Mouse (Mus musculus): ENCODE measurements around the gene Rps6ka3. TPM values are rescaled to one million over a fixed set of nuclear protein-coding genes. Genes with fewer than 3 reads are reported as not detected.

Rps6ka3 gene
- 5.5 and 5.9 TPM in 2 replicates for polyA plus RNA-seq (2015; fragmentation: Nextera tagmentation; extraction: Ambion mirVana)

- 80% methylated on average over 4 of the region's 4 CpGs for WGBS
- no peaks in the 10 kb centered on the region for H3K9me3 ChIP-seq (ENCODE audit: control insufficient read depth, low read length)
Measured at GRCm38 (mm10) chrX:159210007-159210406, at the start of gene Rps6ka3. TSS of gene Rps6ka3 (plus strand) at chrX:159210307.

GRCm38 (mm10) chrX:159169200-159169599, 40.9 kb upstream of the Rps6ka3 start:
- no peak overlapping the region for H3K9ac ChIP-seq (ENCODE audit: low read length)
- H3K27ac ChIP-seq (ENCODE audit: low read length): no peak overlapping the region
- no peak for ATAC-seq (ENCODE audit: low read depth)
- H3K36me3 ChIP-seq (ENCODE audit: control insufficient read depth, insufficient read depth, low read length): no peaks in the 10 kb centered on the region
- H3K9me3 ChIP-seq (ENCODE audit: control insufficient read depth, low read length): no peaks in the 10 kb centered on the region
- H3K4me1 ChIP-seq (replicated peaks; ENCODE audit: control insufficient read depth, insufficient read depth, low read length): no peaks in the 10 kb centered on the region
- no peaks in the 10 kb centered on the region for H3K27me3 ChIP-seq (ENCODE audit: control insufficient read depth, insufficient read depth, low read depth, low read length)
- no peak overlapping the region for H3K4me2 ChIP-seq (ENCODE audit: low read depth, low read length)
- H3K4me3 ChIP-seq (ENCODE audit: low read length): no peak overlapping the region
- WGBS: 88% methylated on average over 2 of the region's 2 CpGs

More at GRCm38 (mm10) chrX:159210007-159210406, at the start of gene Rps6ka3:
- no peaks in the 10 kb centered on the region for H3K27me3 ChIP-seq (ENCODE audit: control insufficient read depth, insufficient read depth, low read depth, low read length)
- H3K27ac ChIP-seq (ENCODE audit: low read length): no peak within 1 kb of the TSS; the same call in 1 of the 2 replicates
- no peak for ATAC-seq (ENCODE audit: low read depth)
- no peak within 1 kb of the TSS for H3K9ac ChIP-seq (ENCODE audit: low read length)
- no peaks in the 10 kb centered on the region for H3K36me3 ChIP-seq (ENCODE audit: control insufficient read depth, insufficient read depth, low read length)
- no peak within 1 kb of the TSS for H3K4me2 ChIP-seq (ENCODE audit: low read depth, low read length)
- H3K4me1 ChIP-seq (replicated peaks; ENCODE audit: control insufficient read depth, insufficient read depth, low read length): 0 out of 2 replicates have a peak, but pooled peaks cover 3% of the 10 kb centered on the region
- no peak within 1 kb of the TSS for H3K4me3 ChIP-seq (ENCODE audit: low read length)

GRCm38 (mm10) chrX:159171579-159171978, 38.5 kb upstream of the Rps6ka3 start:
- no peak for ATAC-seq (ENCODE audit: low read depth)
- Histone ChIP-seq H3K9me3 (ENCODE audit: control insufficient read depth, low read length) (no peaks in the 10 kb centered on the region), H3K36me3 (ENCODE audit: control insufficient read depth, insufficient read depth, low read length) (no peaks in the 10 kb centered on the region), H3K9ac (ENCODE audit: low read length) (no peak overlapping the region), H3K4me3 (ENCODE audit: low read length) (no peak overlapping the region), H3K27ac (ENCODE audit: low read length) (no peak overlapping the region), H3K4me2 (ENCODE audit: low read depth, low read length) (no peak overlapping the region), H3K4me1 (replicated peaks; ENCODE audit: control insufficient read depth, insufficient read depth, low read length) (no peaks in the 10 kb centered on the region), H3K27me3 (ENCODE audit: control insufficient read depth, insufficient read depth, low read depth, low read length) (no peaks in the 10 kb centered on the region)
- 48% methylated on average over 2 of the region's 2 CpGs for whole genome bisulfite sequencing

GRCm38 (mm10) chrX:159191581-159191980, 18.5 kb upstream of the Rps6ka3 start:
- no peak overlapping the region for H3K4me3 ChIP-seq (ENCODE audit: low read length)
- no peaks in the 10 kb centered on the region for H3K9me3 ChIP-seq (ENCODE audit: control insufficient read depth, low read length)
- no peaks in the 10 kb centered on the region for H3K4me1 ChIP-seq (replicated peaks; ENCODE audit: control insufficient read depth, insufficient read depth, low read length)
- no peaks in the 10 kb centered on the region; the same call in 1 of the 2 replicates for H3K27me3 ChIP-seq (ENCODE audit: control insufficient read depth, insufficient read depth, low read depth, low read length)
- ATAC-seq (ENCODE audit: low read depth): no peak
- H3K4me2 ChIP-seq (ENCODE audit: low read depth, low read length): no peak overlapping the region
- no peaks in the 10 kb centered on the region for H3K36me3 ChIP-seq (ENCODE audit: control insufficient read depth, insufficient read depth, low read length)
- WGBS: 76% methylated on average over 4 of the region's 4 CpGs
- no peak overlapping the region for H3K9ac ChIP-seq (ENCODE audit: low read length)
- no peak overlapping the region for H3K27ac ChIP-seq (ENCODE audit: low read length)

- Histone ChIP-seq H3K9me3 (ENCODE audit: control insufficient read depth, low read length) (no peaks in the 10 kb centered on the region), H3K27me3 (ENCODE audit: control insufficient read depth, insufficient read depth, low read depth, low read length) (no peaks in the 10 kb centered on the region; the same call in 1 of the 2 replicates), H3K4me2 (ENCODE audit: low read depth, low read length) (no peak overlapping the region), H3K27ac (ENCODE audit: low read length) (peak overlapping the region; percentile 39; the same call in 1 of the 2 replicates), H3K36me3 (ENCODE audit: control insufficient read depth, insufficient read depth, low read length) (no peaks in the 10 kb centered on the region), H3K9ac (ENCODE audit: low read length) (no peak overlapping the region), H3K4me3 (ENCODE audit: low read length) (no peak overlapping the region), H3K4me1 (replicated peaks; ENCODE audit: control insufficient read depth, insufficient read depth, low read length) (no peaks in the 10 kb centered on the region)
- ATAC-seq (ENCODE audit: low read depth): peak; percentile 34; the same call in 1 of the 2 replicates
Measured at GRCm38 (mm10) chrX:159199495-159199894, 10.6 kb upstream of the Rps6ka3 start.

- no peaks in the 10 kb centered on the region for H3K4me1 ChIP-seq (replicated peaks; ENCODE audit: control insufficient read depth, insufficient read depth, low read length)
- no peaks in the 10 kb centered on the region for H3K9me3 ChIP-seq (ENCODE audit: control insufficient read depth, low read length)
- no peak overlapping the region for H3K4me3 ChIP-seq (ENCODE audit: low read length)
- peak; percentile 52; the same call in 1 of the 2 replicates for ATAC-seq (ENCODE audit: low read depth)
- no peak overlapping the region for H3K4me2 ChIP-seq (ENCODE audit: low read depth, low read length)
- H3K27me3 ChIP-seq (ENCODE audit: control insufficient read depth, insufficient read depth, low read depth, low read length): no peaks in the 10 kb centered on the region; the same call in 1 of the 2 replicates
- no peak overlapping the region; the same call in 1 of the 2 replicates for H3K27ac ChIP-seq (ENCODE audit: low read length)
- 26% methylated on average over 5 of the region's 5 CpGs for WGBS
- no peak overlapping the region for H3K9ac ChIP-seq (ENCODE audit: low read length)
- H3K36me3 ChIP-seq (ENCODE audit: control insufficient read depth, insufficient read depth, low read length): no peaks in the 10 kb centered on the region
Measured at GRCm38 (mm10) chrX:159200101-159200500, 10.0 kb upstream of the Rps6ka3 start.

- Histone ChIP-seq H3K27ac (ENCODE audit: low read length) (no peak overlapping the region; the same call in 1 of the 2 replicates), H3K4me2 (ENCODE audit: low read depth, low read length) (no peak overlapping the region), H3K9me3 (ENCODE audit: control insufficient read depth, low read length) (no peaks in the 10 kb centered on the region), H3K9ac (ENCODE audit: low read length) (no peak overlapping the region), H3K4me1 (replicated peaks; ENCODE audit: control insufficient read depth, insufficient read depth, low read length) (0 out of 2 replicates have a peak, but pooled peaks cover 3% of the 10 kb centered on the region), H3K36me3 (ENCODE audit: control insufficient read depth, insufficient read depth, low read length) (no peaks in the 10 kb centered on the region), H3K27me3 (ENCODE audit: control insufficient read depth, insufficient read depth, low read depth, low read length) (no peaks in the 10 kb centered on the region), H3K4me3 (ENCODE audit: low read length) (no peak overlapping the region)
- WGBS: 49% methylated on average over 5 of the region's 5 CpGs
- ATAC-seq (ENCODE audit: low read depth): no peak
Measured at GRCm38 (mm10) chrX:159210892-159211583, 931 bp downstream of the Rps6ka3 start.

GRCm38 (mm10) chrX:159215253-159215652, 5.1 kb downstream of the Rps6ka3 start:
- no peak overlapping the region for H3K4me2 ChIP-seq (ENCODE audit: low read depth, low read length)
- no peak overlapping the region for H3K27ac ChIP-seq (ENCODE audit: low read length)
- H3K4me1 ChIP-seq (replicated peaks; ENCODE audit: control insufficient read depth, insufficient read depth, low read length): 0 out of 2 replicates have a peak, but pooled peaks cover 3% of the 10 kb centered on the region
- no peaks in the 10 kb centered on the region for H3K9me3 ChIP-seq (ENCODE audit: control insufficient read depth, low read length)
- H3K27me3 ChIP-seq (ENCODE audit: control insufficient read depth, insufficient read depth, low read depth, low read length): no peaks in the 10 kb centered on the region; the same call in 1 of the 2 replicates
- no peak overlapping the region for H3K4me3 ChIP-seq (ENCODE audit: low read length)
- ATAC-seq (ENCODE audit: low read depth): no peak
- no peaks in the 10 kb centered on the region for H3K36me3 ChIP-seq (ENCODE audit: control insufficient read depth, insufficient read depth, low read length)
- no peak overlapping the region for H3K9ac ChIP-seq (ENCODE audit: low read length)
- 18% methylated on average over 3 of the region's 3 CpGs for WGBS

GRCm38 (mm10) chrX:159222474-159222873, 12.4 kb downstream of the Rps6ka3 start:
- Histone ChIP-seq H3K4me3 (ENCODE audit: low read length) (no peak overlapping the region), H3K4me1 (replicated peaks; ENCODE audit: control insufficient read depth, insufficient read depth, low read length) (no peaks in the 10 kb centered on the region), H3K4me2 (ENCODE audit: low read depth, low read length) (no peak overlapping the region), H3K36me3 (ENCODE audit: control insufficient read depth, insufficient read depth, low read length) (no peaks in the 10 kb centered on the region), H3K27me3 (ENCODE audit: control insufficient read depth, insufficient read depth, low read depth, low read length) (no peaks in the 10 kb centered on the region; the same call in 1 of the 2 replicates), H3K27ac (ENCODE audit: low read length) (no peak overlapping the region), H3K9me3 (ENCODE audit: control insufficient read depth, low read length) (no peaks in the 10 kb centered on the region), H3K9ac (ENCODE audit: low read length) (no peak overlapping the region)
- 62% methylated on average over 3 of the region's 3 CpGs for WGBS
- ATAC-seq (ENCODE audit: low read depth): no peak

All from lung, embryonic 16.5 days (tissue).